1 mouse cellular context compared by ENCODE assay signal in genomic region chr1:182505291-182505690, GRCm38 (mm10).
TF ChIP-seq lines count a peak whose summit lies in the region.

No protein-coding gene starts in this region.

TF ChIP-seq in MEL, 35 proteins besides CTCF, POLR2A, EP300 and RAD21 (continued from another document):
- TF ChIP-seq USF1 (IDR thresholded peaks at IDR 0.05; ENCODE audit: low read depth, low read length) (no peak), MYB (IDR thresholded peaks at IDR 0.05; ENCODE audit: low read depth, low read length) (no peak), E2F4 (IDR thresholded peaks at IDR 0.05; ENCODE audit: borderline replicate concordance, low read depth, low read length) (no peak), NELFE (IDR thresholded peaks at IDR 0.05; ENCODE audit: low read depth, low read length) (no peak), CHD1 (IDR thresholded peaks at IDR 0.05; ENCODE audit: low read depth, low read length) (no peak), SMC3 (IDR thresholded peaks at IDR 0.05; ENCODE audit: low read depth, low read length) (no peak), ZNF384 (IDR thresholded peaks at IDR 0.05; ENCODE audit: low read depth, low read length) (no peak), HCFC1 (IDR thresholded peaks at IDR 0.05; ENCODE audit: low read depth, low read length) (no peak), BHLHE40 (IDR thresholded peaks at IDR 0.05; ENCODE audit: borderline replicate concordance, low read depth, low read length) (no peak), TAL1 (IDR thresholded peaks at IDR 0.05; ENCODE audit: low read length) (no peak), POLR2AphosphoS5 (IDR thresholded peaks at IDR 0.05; ENCODE audit: borderline replicate concordance, low read depth, low read length) (no peak)
